Mouse (Mus musculus): ENCODE data around the gene Fam122b.

DNA sequence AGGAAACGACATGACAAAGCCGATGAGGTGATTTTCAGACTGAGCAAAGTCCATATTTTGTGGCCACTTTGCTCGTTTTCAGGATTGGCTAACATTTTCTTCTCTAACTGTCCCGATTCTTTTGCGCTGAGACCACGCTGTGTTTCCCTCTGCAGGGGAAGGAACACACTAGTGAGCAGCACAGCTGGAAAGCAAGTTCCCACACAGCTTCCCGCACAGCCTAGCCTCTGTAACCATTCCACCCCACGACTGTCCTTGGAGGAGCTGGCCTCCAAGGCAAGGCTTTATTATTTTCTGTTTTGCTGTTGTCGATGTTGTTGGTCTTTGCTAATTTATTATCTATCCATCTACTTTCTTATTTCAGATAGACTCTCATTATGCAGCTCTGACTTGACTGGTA lies 57.1 kb downstream of the Fam122b start:
- no peak for TF ChIP-seq CTCF (IDR thresholded peaks at IDR 0.05; ENCODE audit: low read depth, low read length)
- TF ChIP-seq POLR2A (IDR thresholded peaks at IDR 0.05; ENCODE audit: insufficient read depth, low read length) = no peak
- TF ChIP-seq EP300 (IDR thresholded peaks at IDR 0.05; ENCODE audit: insufficient read depth, low read depth, low read length) = no peak

All from ES-Bruce4 (cell line).